Mouse (Mus musculus): ENCODE measurements around the gene Usp3. TPM values are rescaled to one million over a fixed set of nuclear protein-coding genes. Genes with fewer than 3 reads are reported as not detected.
A peak's percentile ranks its signal among the peaks of the same experiment; 100 is the strongest.

Usp3 gene
- polyA plus RNA-seq, 1 experiment from 2014 or later: 32.8 TPM

GRCm38 (mm10) chr9:66623627-66624026 lies 30.7 kb upstream of the Usp3 start:
- no peak overlapping the region for H3K27ac ChIP-seq (ENCODE audit: low read depth, low read length)
- H3K9ac ChIP-seq (ENCODE audit: low read depth, low read length): no peak overlapping the region
- ATAC-seq (replicated peaks; ENCODE audit: low FRiP score): no peak
- H3K27me3 ChIP-seq (replicated peaks; ENCODE audit: control insufficient read depth, insufficient read depth, low read length): no peaks in the 10 kb centered on the region
- H3K4me3 ChIP-seq (ENCODE audit: low read depth, low read length): no peak overlapping the region
- 50% methylated on average over 1 of the region's 1 CpGs for WGBS
- H3K4me1 ChIP-seq (replicated peaks; ENCODE audit: control insufficient read depth, insufficient read depth, low read length): peaks cover 32% of the 10 kb centered on the region
- DNase-seq (ENCODE audit: low spot score): no peak
- no peaks in the 10 kb centered on the region for H3K36me3 ChIP-seq (ENCODE audit: control insufficient read depth, insufficient read depth, low read length)
- no peak overlapping the region for H3K4me2 ChIP-seq
- H3K9me3 ChIP-seq (ENCODE audit: control insufficient read depth, low read length): no peaks in the 10 kb centered on the region

GRCm38 (mm10) chr9:66620581-66620981 lies 27.6 kb upstream of the Usp3 start:
- H3K27ac ChIP-seq (ENCODE audit: low read depth, low read length): peak overlapping the region; percentile 49; the same call in 1 of the 2 replicates
- peak overlapping the region; percentile 38 for H3K4me2 ChIP-seq
- ATAC-seq (replicated peaks; ENCODE audit: low FRiP score) (peak; percentile 95), DNase-seq (ENCODE audit: low spot score) (peak; percentile 66)
- H3K4me3 ChIP-seq (ENCODE audit: low read depth, low read length): no peak overlapping the region
- H3K9me3 ChIP-seq (ENCODE audit: control insufficient read depth, low read length): no peaks in the 10 kb centered on the region
- 0 out of 2 replicates have a peak overlapping the region, but pooled peaks have one; percentile 14 for H3K9ac ChIP-seq (ENCODE audit: low read depth, low read length)
- H3K27me3 ChIP-seq (replicated peaks; ENCODE audit: control insufficient read depth, insufficient read depth, low read length): no peaks in the 10 kb centered on the region
- WGBS: 9% methylated on average over 6 of the region's 6 CpGs
- H3K36me3 ChIP-seq (ENCODE audit: control insufficient read depth, insufficient read depth, low read length): no peaks in the 10 kb centered on the region
- peaks cover 39% of the 10 kb centered on the region for H3K4me1 ChIP-seq (replicated peaks; ENCODE audit: control insufficient read depth, insufficient read depth, low read length)

- Histone ChIP-seq H3K27me3 (replicated peaks; ENCODE audit: control insufficient read depth, insufficient read depth, low read length) (no peaks in the 10 kb centered on the region), H3K9ac (ENCODE audit: low read depth, low read length) (no peak overlapping the region), H3K4me1 (replicated peaks; ENCODE audit: control insufficient read depth, insufficient read depth, low read length) (peaks cover 36% of the 10 kb centered on the region), H3K36me3 (ENCODE audit: control insufficient read depth, insufficient read depth, low read length) (no peaks in the 10 kb centered on the region), H3K4me3 (ENCODE audit: low read depth, low read length) (no peak overlapping the region), H3K9me3 (ENCODE audit: control insufficient read depth, low read length) (no peaks in the 10 kb centered on the region), H3K27ac (ENCODE audit: low read depth, low read length) (peak overlapping the region; percentile 49; the same call in 1 of the 2 replicates), H3K4me2 (peak overlapping the region; percentile 38)
- ATAC-seq (replicated peaks; ENCODE audit: low FRiP score) (no peak), DNase-seq (ENCODE audit: low spot score) (no peak)
- 45% methylated on average over 1 of the region's 1 CpGs for WGBS
Measured at GRCm38 (mm10) chr9:66620055-66620454, 27.1 kb upstream of the Usp3 start.

GRCm38 (mm10) chr9:66617812-66618211 lies 24.9 kb upstream of the Usp3 start:
- Histone ChIP-seq H3K27ac (ENCODE audit: low read depth, low read length) (no peak overlapping the region), H3K4me3 (ENCODE audit: low read depth, low read length) (no peak overlapping the region), H3K36me3 (ENCODE audit: control insufficient read depth, insufficient read depth, low read length) (no peaks in the 10 kb centered on the region), H3K27me3 (replicated peaks; ENCODE audit: control insufficient read depth, insufficient read depth, low read length) (no peaks in the 10 kb centered on the region), H3K9ac (ENCODE audit: low read depth, low read length) (no peak overlapping the region), H3K4me2 (no peak overlapping the region), H3K4me1 (replicated peaks; ENCODE audit: control insufficient read depth, insufficient read depth, low read length) (peaks cover 34% of the 10 kb centered on the region), H3K9me3 (ENCODE audit: control insufficient read depth, low read length) (no peaks in the 10 kb centered on the region)
- 90% methylated on average over 2 of the region's 2 CpGs for WGBS
- DNase-seq (ENCODE audit: low spot score) (no peak), ATAC-seq (replicated peaks; ENCODE audit: low FRiP score) (no peak)

- H3K9me3 ChIP-seq (ENCODE audit: control insufficient read depth, low read length): no peaks in the 10 kb centered on the region
- H3K27me3 ChIP-seq (replicated peaks; ENCODE audit: control insufficient read depth, insufficient read depth, low read length): no peaks in the 10 kb centered on the region
- H3K36me3 ChIP-seq (ENCODE audit: control insufficient read depth, insufficient read depth, low read length): no peaks in the 10 kb centered on the region
- peaks cover 32% of the 10 kb centered on the region for H3K4me1 ChIP-seq (replicated peaks; ENCODE audit: control insufficient read depth, insufficient read depth, low read length)
- H3K9ac ChIP-seq (ENCODE audit: low read depth, low read length): no peak overlapping the region
- no peak overlapping the region for H3K27ac ChIP-seq (ENCODE audit: low read depth, low read length)
- WGBS: 31% methylated on average over 4 of the region's 4 CpGs
- DNase-seq (ENCODE audit: low spot score) (no peak), ATAC-seq (replicated peaks; ENCODE audit: low FRiP score) (no peak)
- H3K4me3 ChIP-seq (ENCODE audit: low read depth, low read length): no peak overlapping the region
- no peak overlapping the region for H3K4me2 ChIP-seq
Measured at GRCm38 (mm10) chr9:66616858-66617257, 23.9 kb upstream of the Usp3 start.

GRCm38 (mm10) chr9:66615141-66615540 lies 22.2 kb upstream of the Usp3 start:
- Histone ChIP-seq H3K9me3 (ENCODE audit: control insufficient read depth, low read length) (no peaks in the 10 kb centered on the region), H3K36me3 (ENCODE audit: control insufficient read depth, insufficient read depth, low read length) (no peaks in the 10 kb centered on the region), H3K27me3 (replicated peaks; ENCODE audit: control insufficient read depth, insufficient read depth, low read length) (no peaks in the 10 kb centered on the region), H3K9ac (ENCODE audit: low read depth, low read length) (no peak overlapping the region), H3K27ac (ENCODE audit: low read depth, low read length) (no peak overlapping the region), H3K4me3 (ENCODE audit: low read depth, low read length) (no peak overlapping the region), H3K4me1 (replicated peaks; ENCODE audit: control insufficient read depth, insufficient read depth, low read length) (peaks cover 15% of the 10 kb centered on the region), H3K4me2 (no peak overlapping the region)
- WGBS: 60% methylated on average over 9 of the region's 9 CpGs
- ATAC-seq (replicated peaks; ENCODE audit: low FRiP score) (no peak), DNase-seq (ENCODE audit: low spot score) (no peak)

- no peak overlapping the region for H3K4me3 ChIP-seq (ENCODE audit: low read depth, low read length)
- peaks cover 9% of the 10 kb centered on the region for H3K4me1 ChIP-seq (replicated peaks; ENCODE audit: control insufficient read depth, insufficient read depth, low read length)
- H3K9me3 ChIP-seq (ENCODE audit: control insufficient read depth, low read length): no peaks in the 10 kb centered on the region
- H3K27me3 ChIP-seq (replicated peaks; ENCODE audit: control insufficient read depth, insufficient read depth, low read length): no peaks in the 10 kb centered on the region
- H3K9ac ChIP-seq (ENCODE audit: low read depth, low read length): no peak overlapping the region
- no peak overlapping the region for H3K27ac ChIP-seq (ENCODE audit: low read depth, low read length)
- WGBS: 78% methylated on average over 7 of the region's 7 CpGs
- H3K4me2 ChIP-seq: no peak overlapping the region
- no peaks in the 10 kb centered on the region for H3K36me3 ChIP-seq (ENCODE audit: control insufficient read depth, insufficient read depth, low read length)
- ATAC-seq (replicated peaks; ENCODE audit: low FRiP score) (no peak), DNase-seq (ENCODE audit: low spot score) (no peak)
Measured at GRCm38 (mm10) chr9:66614547-66614946, 21.6 kb upstream of the Usp3 start.

GRCm38 (mm10) chr9:66613667-66614066 lies 20.7 kb upstream of the Usp3 start:
- ATAC-seq (replicated peaks; ENCODE audit: low FRiP score) (no peak), DNase-seq (ENCODE audit: low spot score) (no peak)
- no peaks in the 10 kb centered on the region for H3K27me3 ChIP-seq (replicated peaks; ENCODE audit: control insufficient read depth, insufficient read depth, low read length)
- peaks cover 7% of the 10 kb centered on the region for H3K4me1 ChIP-seq (replicated peaks; ENCODE audit: control insufficient read depth, insufficient read depth, low read length)
- no peak overlapping the region for H3K4me2 ChIP-seq
- no peaks in the 10 kb centered on the region for H3K36me3 ChIP-seq (ENCODE audit: control insufficient read depth, insufficient read depth, low read length)
- no peak overlapping the region for H3K27ac ChIP-seq (ENCODE audit: low read depth, low read length)
- no peak overlapping the region for H3K4me3 ChIP-seq (ENCODE audit: low read depth, low read length)
- H3K9ac ChIP-seq (ENCODE audit: low read depth, low read length): no peak overlapping the region
- H3K9me3 ChIP-seq (ENCODE audit: control insufficient read depth, low read length): no peaks in the 10 kb centered on the region
- 83% methylated on average over 7 of the region's 7 CpGs for WGBS

GRCm38 (mm10) chr9:66611478-66612093 lies 18.6 kb upstream of the Usp3 start:
- Histone ChIP-seq H3K36me3 (ENCODE audit: control insufficient read depth, insufficient read depth, low read length) (no peaks in the 10 kb centered on the region), H3K9ac (ENCODE audit: low read depth, low read length) (no peak overlapping the region), H3K9me3 (ENCODE audit: control insufficient read depth, low read length) (no peaks in the 10 kb centered on the region), H3K4me3 (ENCODE audit: low read depth, low read length) (no peak overlapping the region), H3K4me1 (replicated peaks; ENCODE audit: control insufficient read depth, insufficient read depth, low read length) (no peaks in the 10 kb centered on the region), H3K27ac (ENCODE audit: low read depth, low read length) (no peak overlapping the region), H3K27me3 (replicated peaks; ENCODE audit: control insufficient read depth, insufficient read depth, low read length) (no peaks in the 10 kb centered on the region), H3K4me2 (0 out of 2 replicates have a peak overlapping the region, but pooled peaks have one; percentile 4)
- DNase-seq (ENCODE audit: low spot score) (peak; percentile 81), ATAC-seq (replicated peaks; ENCODE audit: low FRiP score) (peak; percentile 57; the same call in 1 of the 2 replicates)
- WGBS: 19% methylated on average over 18 of the region's 18 CpGs

All from liver, embryonic 11.5 days (tissue).